Mouse (Mus musculus) thymus, adult 2 months (tissue): ENCODE measurements around the gene Rab11fip4.

Experiments
- CTCF ChIP-seq: fragments of 200-500 bp; IDR thresholded peaks from 2 replicates; pipeline ENCODE4 v1.5.1; 2012; ENCODE audit warnings: mild to moderate bottlenecking, control low read depth, low read length, moderate library complexity, borderline replicate concordance; ENCODE audit not compliant: control insufficient read depth, poor library complexity, insufficient read depth; ENCODE audit errors: extremely low read depth
- POLR2A ChIP-seq: fragments of 200-500 bp; IDR thresholded peaks from 2 replicates; pipeline ENCODE4 v1.6.1; 2012; ENCODE audit warnings: mild to moderate bottlenecking, low read length, control low read depth, moderate library complexity; ENCODE audit not compliant: control insufficient read depth, poor library complexity, insufficient read depth; ENCODE audit errors: extremely low read depth

GRCm38 (mm10) chr11:79678363-79679153, 87.5 kb downstream of the Rab11fip4 start:
- TF ChIP-seq CTCF: no peak
- TF ChIP-seq POLR2A: no peak
